Mouse (Mus musculus) bone marrow, adult 2 months (tissue): ENCODE data around the gene Snap91.

Experiments
- CTCF ChIP-seq: fragments of 200-500 bp; IDR thresholded peaks from 2 replicates; pipeline ENCODE4 v1.5.1; 2011; ENCODE audit warnings: low read length, control low read depth; ENCODE audit not compliant: control insufficient read depth, insufficient read depth
- POLR2A ChIP-seq: fragments of 200-500 bp; IDR thresholded peaks from 2 replicates; pipeline ENCODE4 v1.6.1; 2011; ENCODE audit warnings: low read depth, mild to moderate bottlenecking, control low read depth, low read length, borderline replicate concordance; ENCODE audit not compliant: control insufficient read depth

DNA sequence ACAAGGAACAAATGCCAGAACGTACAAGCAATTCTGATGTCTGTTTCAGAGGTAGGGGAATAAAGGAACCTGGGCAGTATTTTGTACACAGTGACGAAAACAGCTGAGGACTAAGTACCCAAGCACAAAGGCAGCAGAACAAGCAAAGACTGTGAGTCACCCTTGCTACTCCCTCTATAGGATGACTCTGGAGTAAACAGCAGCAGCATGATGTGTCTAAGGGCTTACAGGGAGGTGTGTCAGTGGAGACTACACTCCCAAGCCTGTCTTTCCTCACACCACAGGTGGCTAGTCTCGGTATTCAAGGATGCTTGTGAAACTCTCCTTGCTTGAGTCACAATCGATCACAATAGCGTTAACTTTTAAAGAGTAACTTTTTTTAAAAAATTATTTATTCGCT is 66.1 kb downstream of the Snap91 start:
- TF ChIP-seq CTCF (no peak), POLR2A (no peak)
